In the genomic region with DNA sequence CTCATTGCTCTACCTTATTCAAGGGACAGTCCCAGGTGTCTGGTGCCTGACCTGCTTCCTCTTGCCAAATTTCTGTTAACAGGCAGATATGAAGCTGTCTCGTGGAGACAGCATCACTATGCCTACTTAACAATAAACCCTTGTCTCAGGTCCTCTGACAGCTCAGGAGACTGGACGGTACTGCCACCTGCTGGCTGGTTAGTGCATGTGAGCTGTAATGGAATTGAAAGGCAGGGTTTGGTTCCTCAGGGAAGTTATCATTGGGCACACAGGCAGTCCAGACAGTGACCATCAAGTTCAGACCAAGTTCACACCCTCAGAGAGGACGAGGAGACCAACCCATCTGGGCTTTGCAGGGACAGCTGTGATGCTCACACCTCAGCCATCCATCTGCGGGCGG, we compare ENCODE assay signal across 8 mouse cellular contexts.
DNase-seq lines count a peak whose midpoint lies in the region; TF ChIP-seq lines count a peak whose summit lies in the region.

No protein-coding gene starts in this region.

- intact Hi-C loops in heart, postnatal 25 days (cut with DNase I), result no loop called here

- DNase-seq in MEL-GATA-1-ER (ENCODE audit: extremely low read depth, low read depth), result peak; percentile 52
- DNase-seq in brain, embryonic 14.5 days (ENCODE audit: low read depth), result peak; percentile 90
- peak; percentile 55 for DNase-seq in fibroblast of lung, adult 2 months (ENCODE audit: low read depth)
- peak; percentile 21 for DNase-seq in heart, postnatal 25 days (ENCODE audit: low spot score)
- DNase-seq in layer of hippocampus, adult 9-10 months (ENCODE audit: low spot score), result peak; percentile 49
- peak; percentile 81 for DNase-seq in lung, postnatal 14 days
- DNase-seq in right cerebral cortex, adult 18-20 months, result peak; percentile 75
- peak; percentile 50 to 61 for DNase-seq in urinary bladder, postnatal 36 days (ENCODE audit: low spot score in 2 of 2)

- no peak for TF ChIP-seq POLR2A in brain, embryonic 14.5 days (IDR thresholded peaks at IDR 0.05; ENCODE audit: borderline replicate concordance, extremely low read depth, insufficient read depth, insufficient read length, poor library complexity, severe bottlenecking)

- peak; percentile 90 for TF ChIP-seq CTCF in brain, embryonic 14.5 days (IDR thresholded peaks at IDR 0.05; ENCODE audit: borderline replicate concordance, extremely low read depth, insufficient read depth, insufficient read length)

Comparison
In these comparisons a context has a peak if more than half of its experiments do, and no peak if none do; other contexts are left out.
1. Peak in every context shown above with its lines: DNase-seq.
2. DNase-seq: peak in every context shown above with its lines; median percentile 90 in brain, embryonic 14.5 days; 81 in lung, postnatal 14 days; 75 in right cerebral cortex, adult 18-20 months; 56 in urinary bladder, postnatal 36 days; 55 in fibroblast of lung, adult 2 months; 52 in MEL-GATA-1-ER; 49 in layer of hippocampus, adult 9-10 months; 21 in heart, postnatal 25 days.